Mouse (Mus musculus): ENCODE measurements at regions not wholly inside any gene's neighbourhood (a gene's known extent, or its start where the extent isn't known, plus 50 kb on each side); places are given as distances from the start of the nearest gene placed in this dataset.

GRCm38 (mm10) chr17:45797121-45797520, 63.5 kb upstream of the 1600014C23Rik start:
- no peak for DNase-seq (ENCODE audit: low spot score in 2 of 2)

GRCm38 (mm10) chr17:45794926-45795325, 61.3 kb upstream of the 1600014C23Rik start:
- no peak for DNase-seq (ENCODE audit: low spot score in 2 of 2)

GRCm38 (mm10) chr17:45790959-45791520, 57.4 kb upstream of the 1600014C23Rik start:
- DNase-seq (ENCODE audit: low spot score in 2 of 2): no peak

GRCm38 (mm10) chr17:45789777-45790176, 56.1 kb upstream of the 1600014C23Rik start:
- DNase-seq (ENCODE audit: low spot score in 2 of 2): no peak

- DNase-seq (ENCODE audit: low spot score in 2 of 2): no peak
Observed at GRCm38 (mm10) chr17:45784905-45785304, 51.3 kb upstream of the 1600014C23Rik start.

GRCm38 (mm10) chr17:45784496-45784895, 50.9 kb upstream of the 1600014C23Rik start:
- no peak for DNase-seq (ENCODE audit: low spot score in 2 of 2)

Data from thymus, postnatal 10 days (tissue).